Mouse (Mus musculus) forelimb bud, embryonic 11.5 days (tissue): ENCODE results near the gene F11r.
"Not testable (repeated sequence)": the region's sequence is repeated elsewhere in the genome, so short reads cannot be mapped to it uniquely, and the experiment has no call there.

Source experiments
- DNase-seq: peaks from one replicate; pipeline ENCODE4 v3.0.0-alpha.2; 2012; ENCODE audit warnings: low read depth, low spot score

Gene F11r

DNA sequence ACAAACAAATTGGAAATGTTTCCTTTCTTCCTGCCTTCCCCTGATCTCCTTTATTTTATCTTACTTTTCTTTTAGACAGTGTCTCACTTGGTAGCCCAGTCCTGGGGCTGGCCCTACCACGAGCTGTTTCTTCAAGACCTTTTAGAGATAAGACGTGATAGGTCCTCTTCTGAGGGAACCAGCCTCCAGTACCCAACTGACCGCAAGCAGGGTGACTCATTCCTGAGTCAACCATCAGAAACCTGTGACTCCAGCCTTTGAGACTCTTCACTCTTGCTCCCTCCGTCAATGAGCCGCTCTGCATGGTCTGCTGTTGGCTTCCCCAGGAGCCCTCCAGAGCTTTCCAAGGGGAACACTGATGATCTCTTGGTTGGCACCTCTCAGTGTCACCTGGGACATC is 33.6 kb downstream of the F11r start:
- DNase-seq = no peak

- no peak for DNase-seq
Measured at GRCm38 (mm10) chr1:171471452-171471851, 34.1 kb downstream of the F11r start.

DNA sequence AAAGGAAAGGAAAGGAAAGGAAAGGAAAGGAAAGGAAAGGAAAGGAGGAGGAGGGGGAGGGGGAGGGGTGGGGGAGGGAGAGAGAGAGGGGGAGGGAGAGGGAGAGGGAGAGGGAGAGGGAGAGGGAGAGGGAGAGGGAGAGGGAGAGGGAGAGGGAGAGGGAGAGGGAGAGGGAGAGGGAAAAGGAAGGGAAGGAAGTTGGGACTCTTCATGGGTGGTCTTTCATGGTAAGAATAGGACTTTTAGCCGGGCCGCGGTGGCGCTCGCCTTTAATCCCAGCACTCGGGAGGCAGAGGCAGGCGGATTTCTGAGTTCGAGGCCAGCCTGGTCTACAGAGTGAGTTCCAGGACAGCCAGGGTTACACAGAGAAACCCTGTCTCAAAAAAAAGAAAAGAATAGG is 34.6 kb downstream of the F11r start:
- not testable (repeated sequence) for DNase-seq

DNA sequence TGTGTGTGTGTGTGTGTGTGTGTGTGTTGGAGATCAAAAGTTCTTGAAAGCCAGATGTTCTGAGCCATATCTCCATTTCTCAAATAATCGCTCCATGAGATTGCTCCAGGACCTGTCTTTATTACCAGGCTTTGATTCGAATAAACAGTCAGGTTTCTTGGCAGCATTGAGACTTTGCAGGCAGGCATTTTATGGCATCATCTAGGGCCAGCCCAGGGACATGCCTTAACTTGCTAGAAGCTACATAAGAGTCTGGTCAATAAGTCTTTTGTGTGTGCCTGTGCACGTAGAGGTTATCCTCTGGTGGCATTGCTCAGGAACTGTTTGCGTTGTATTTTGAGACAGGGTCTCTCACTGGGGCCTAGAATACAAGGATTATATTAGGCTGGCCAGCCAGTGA is 36.2 kb downstream of the F11r start:
- DNase-seq = no peak

DNA sequence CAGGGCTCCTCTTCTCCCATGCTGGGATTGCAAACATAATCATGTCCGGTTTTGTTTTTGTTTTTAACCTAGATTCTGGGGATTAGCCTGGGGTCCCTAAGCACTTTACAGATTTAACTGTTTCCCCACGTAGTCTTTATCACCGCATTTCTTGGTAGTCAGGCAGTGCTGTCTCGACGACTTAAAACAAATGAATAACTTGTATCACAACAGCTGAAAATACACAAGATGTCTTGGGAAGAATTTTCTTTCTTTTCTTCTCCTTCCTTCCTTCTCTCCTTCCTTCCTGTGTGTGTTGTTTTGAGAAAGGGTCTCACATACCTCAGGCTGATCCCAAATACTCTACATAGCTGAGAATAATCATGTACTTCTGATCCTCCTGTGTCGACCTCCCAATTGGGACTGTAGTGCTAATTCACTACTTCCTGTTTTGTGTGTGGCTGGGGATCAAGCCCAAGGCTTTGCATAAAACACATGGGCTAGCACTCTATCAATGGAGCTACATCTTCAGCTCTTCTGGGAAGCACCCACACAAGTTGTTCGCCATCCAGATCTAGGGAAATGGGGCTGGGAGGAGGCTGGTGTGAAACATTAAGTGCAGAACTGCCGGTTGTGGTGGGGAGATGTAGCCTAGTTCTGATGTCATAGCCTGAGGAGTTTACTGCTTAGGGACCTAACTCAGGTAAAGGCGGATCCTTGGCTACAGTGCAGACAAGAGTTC is 36.7 kb downstream of the F11r start:
- DNase-seq = no peak

DNA sequence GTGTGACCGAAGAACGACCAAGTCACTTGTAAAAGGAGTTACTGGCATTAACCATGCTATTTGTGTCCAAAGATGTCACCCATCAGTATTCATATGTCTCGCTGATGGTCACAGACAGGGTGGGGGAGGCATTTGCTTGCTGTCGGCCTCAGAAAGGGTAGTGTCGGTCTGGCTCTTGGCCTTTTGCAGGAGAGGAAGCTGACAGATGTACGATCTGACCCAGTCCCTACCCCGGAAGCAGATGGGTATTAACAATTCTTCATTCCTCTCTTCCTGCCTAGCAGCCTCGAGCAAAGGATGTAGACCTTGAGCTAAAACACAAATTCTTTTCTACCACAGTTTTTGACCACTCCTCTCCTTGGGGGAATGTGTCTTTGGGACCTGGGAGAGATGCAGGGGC is 39.8 kb downstream of the F11r start:
- no peak for DNase-seq

GRCm38 (mm10) chr1:171477758-171478545 is 40.6 kb downstream of the F11r start:
- peak; percentile 56 for DNase-seq

GRCm38 (mm10) chr1:171478968-171479367 is 41.6 kb downstream of the F11r start:
- no peak for DNase-seq

DNA sequence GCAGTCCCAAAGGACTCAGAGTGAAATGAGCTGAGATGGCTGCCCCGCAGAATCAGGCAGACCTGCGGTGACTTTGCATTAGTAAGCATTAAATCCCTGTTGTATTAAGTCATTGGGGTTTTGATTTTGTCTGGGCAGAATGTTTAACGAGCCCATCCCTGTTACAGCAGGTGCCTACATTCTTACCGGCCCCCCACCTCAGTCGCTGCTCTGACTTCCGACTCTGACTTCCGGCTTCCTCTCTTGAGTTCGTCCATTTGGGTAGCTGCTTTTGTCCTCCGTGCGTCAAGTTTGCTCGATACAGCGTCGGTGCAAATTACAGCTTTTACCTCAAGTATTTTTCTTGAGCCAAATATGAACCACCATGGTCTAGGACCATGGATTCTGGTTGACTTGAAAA is 56.9 kb downstream of the F11r start:
- no peak for DNase-seq

DNA sequence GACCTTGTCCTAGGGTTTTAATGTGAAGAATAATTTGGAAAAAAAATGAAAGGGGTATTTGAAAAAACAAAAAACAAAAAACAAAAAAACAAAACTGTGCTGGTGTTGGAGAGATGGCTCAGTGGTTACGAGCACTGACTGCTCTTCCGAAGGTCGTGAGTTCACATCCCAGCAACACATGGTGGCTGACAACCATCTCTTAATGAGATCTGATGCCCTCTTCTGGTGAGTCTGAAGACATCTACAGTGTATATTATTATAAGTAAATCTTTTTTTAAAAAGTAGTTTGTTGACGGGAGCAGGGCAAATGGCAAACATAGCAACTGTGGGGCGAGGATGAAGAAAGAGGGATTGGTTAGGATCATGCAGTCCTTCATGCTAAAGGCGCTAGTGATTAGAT is 58.0 kb downstream of the F11r start:
- DNase-seq = no peak

DNA sequence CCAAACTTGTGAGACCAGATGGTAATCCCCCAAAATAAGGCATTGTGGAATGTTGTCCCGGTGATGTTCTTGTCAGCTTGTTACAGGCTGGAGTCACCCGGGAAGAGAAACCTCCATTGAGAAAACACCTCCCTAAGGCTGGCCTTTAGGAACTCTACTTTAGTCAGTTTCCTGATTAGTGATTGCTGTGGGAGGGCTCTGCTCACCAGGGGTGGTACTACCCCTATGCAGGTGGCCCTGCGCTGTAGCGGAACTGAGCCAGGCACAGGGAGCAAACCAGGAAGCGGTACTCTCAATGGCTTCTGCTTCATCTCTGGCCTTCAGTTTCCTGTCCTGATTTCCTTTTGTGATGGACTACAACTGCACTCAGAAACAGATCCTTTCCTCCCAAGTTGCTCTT is 62.5 kb downstream of the F11r start:
- DNase-seq = no peak

DNA sequence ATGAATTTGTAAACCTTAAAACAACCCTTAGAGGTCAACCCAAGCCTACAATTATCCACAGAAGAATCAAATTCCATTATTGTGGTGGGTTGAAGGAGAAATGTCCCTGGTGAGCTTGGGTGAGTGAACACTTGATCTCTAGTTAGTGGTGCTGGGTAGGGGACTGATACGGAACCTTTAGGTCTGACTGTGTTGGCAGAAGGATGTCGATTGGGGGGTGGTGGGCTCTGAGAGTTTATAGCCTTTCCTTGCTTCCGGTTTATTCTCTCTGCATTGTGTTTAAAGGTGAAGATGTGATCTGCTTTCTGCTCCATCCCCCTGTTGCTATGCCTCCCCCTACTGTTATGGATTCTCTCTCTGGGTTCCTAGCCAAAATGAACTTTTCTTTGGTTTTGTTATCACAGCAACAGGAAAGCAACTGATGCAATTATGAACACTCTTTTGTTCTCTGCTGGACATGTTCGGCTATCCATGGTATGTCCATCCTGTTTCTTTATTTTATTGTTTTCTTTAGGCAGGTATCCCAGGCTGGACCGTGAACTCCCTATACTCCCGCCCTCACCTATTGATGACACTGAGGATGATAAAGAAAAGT is 63.8 kb downstream of the F11r start:
- DNase-seq = no peak

GRCm38 (mm10) chr1:171501636-171502080 is 64.3 kb downstream of the F11r start:
- DNase-seq = peak; percentile 72

- peak; percentile 85 for DNase-seq
Measured at GRCm38 (mm10) chr1:171502388-171503249, 65.3 kb downstream of the F11r start.

DNA sequence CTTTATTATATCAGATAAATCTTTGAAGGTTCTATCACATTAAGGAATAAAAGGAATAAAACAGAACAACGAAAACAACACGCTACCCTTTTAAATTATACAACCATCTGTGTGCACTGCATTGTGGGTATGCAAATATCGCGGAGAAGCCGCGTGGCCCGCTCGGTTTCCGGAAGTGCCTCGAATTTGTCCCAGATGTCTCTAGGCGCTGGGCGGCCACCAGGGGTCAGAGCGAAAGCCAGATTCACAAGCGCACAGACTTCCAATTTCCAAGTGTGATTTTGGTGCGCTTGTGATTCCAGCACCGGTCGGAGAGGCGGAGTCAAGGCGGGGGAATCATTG is 65.9 kb downstream of the F11r start, which contains the start of gene Alyref2:
Gene Alyref2, plus strand, starts transcription at position 229 of the 342 bp plus-strand sequence.
- peak; percentile 98 for DNase-seq

DNA sequence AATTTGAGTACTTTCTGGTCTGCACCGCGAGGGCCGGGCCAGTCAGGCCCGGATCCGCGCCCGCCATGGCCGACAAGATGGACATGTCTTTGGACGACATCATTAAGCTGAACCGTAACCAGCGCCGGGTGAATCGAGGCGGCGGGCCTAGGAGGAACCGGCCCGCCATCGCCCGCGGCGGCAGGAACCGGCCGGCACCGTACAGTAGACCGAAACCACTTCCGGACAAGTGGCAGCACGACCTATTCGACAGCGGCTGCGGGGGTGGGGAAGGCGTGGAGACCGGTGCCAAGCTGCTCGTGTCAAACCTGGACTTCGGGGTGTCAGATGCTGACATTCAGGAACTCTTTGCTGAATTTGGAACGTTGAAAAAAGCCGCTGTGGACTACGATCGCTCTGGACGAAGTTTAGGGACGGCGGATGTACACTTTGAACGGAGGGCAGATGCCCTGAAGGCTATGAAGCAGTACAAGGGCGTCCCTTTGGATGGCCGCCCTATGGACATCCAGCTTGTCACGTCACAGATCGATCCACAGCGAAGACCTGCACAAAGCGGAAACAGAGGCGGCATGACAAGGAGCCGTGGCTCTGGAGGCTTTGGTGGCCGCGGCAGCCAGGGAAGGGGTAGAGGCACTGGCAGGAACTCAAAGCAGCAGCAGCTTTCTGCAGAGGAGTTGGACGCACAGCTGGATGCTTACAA is 66.4 kb downstream of the F11r start:
- DNase-seq = peak; percentile 59

- no peak for DNase-seq
Measured at GRCm38 (mm10) chr1:171504586-171504985, 67.3 kb downstream of the F11r start.

DNA sequence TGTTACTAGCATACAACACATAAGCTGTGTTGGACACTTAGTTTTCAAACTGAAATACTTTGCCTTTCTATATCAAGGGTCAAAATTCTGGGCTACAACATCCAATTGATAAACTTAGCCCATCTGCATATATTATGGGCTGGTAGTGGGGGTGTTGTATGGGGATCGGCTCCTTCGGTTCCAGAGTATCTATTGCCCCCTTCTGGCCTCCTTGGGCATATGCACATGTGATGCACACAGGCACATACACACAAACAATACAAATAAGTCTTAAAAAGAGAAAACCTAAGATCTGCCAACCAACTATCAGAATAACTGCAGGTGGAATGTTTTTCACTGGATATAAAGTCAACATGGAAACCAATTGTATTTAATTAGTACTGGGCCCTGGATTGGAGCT is 75.9 kb downstream of the F11r start:
- DNase-seq = no peak

- DNase-seq = no peak
Measured at GRCm38 (mm10) chr1:171513760-171514159, 76.4 kb downstream of the F11r start.
